Mouse (Mus musculus): ENCODE measurements around the gene Fxyd3. TPM values are rescaled to one million over a fixed set of nuclear protein-coding genes. Genes with fewer than 3 reads are reported as not detected.

The Fxyd3 gene
- polyA plus RNA-seq, 1 experiment: 0.01 TPM

DNA sequence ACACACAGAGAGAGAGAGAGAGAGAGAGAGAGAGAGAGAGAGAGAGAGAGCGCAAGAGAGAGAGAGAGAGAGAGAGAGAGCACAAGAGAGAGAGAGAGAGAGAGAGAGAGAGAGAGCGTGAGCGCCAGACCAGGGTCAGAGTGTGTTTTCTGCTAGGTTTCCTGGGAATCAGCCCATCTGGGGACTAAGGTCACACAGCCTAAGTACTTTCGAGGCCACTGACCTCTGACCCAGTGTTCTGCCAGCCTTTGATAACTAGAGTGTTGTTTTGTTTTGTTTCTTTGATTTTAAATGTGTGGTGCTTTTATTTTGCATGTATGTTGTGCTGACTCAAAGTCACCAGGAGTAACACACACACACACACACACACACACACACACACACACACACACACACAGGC, 20.6 kb downstream of the Fxyd3 start:
- no peaks in the 10 kb centered on the region for H3K36me3 ChIP-seq (ENCODE audit: control insufficient read depth, insufficient read depth)
- no peak overlapping the region for H3K4me3 ChIP-seq
- H3ac ChIP-seq (ENCODE audit: control insufficient read depth, insufficient read length): no peak overlapping the region
- H3K79me2 ChIP-seq (ENCODE audit: control insufficient read depth, insufficient read depth): no peaks in the 10 kb centered on the region
- TF ChIP-seq MYOG (IDR thresholded peaks at IDR 0.05; ENCODE audit: control insufficient read depth in 1 of 3, insufficient read depth in 1 of 3, insufficient read length in 2 of 3, low read depth in 2 of 3) (no peak), SRF (IDR thresholded peaks at IDR 0.05; ENCODE audit: control insufficient read depth, insufficient read length, low read depth) (no peak), POLR2AphosphoS2 (IDR thresholded peaks at IDR 0.05; ENCODE audit: insufficient read length, low read depth) (no peak), USF1 (IDR thresholded peaks at IDR 0.05; ENCODE audit: low read depth) (no peak), POLR2A (IDR thresholded peaks at IDR 0.05; ENCODE audit: insufficient read length, low read depth) (no peak), TCF12 (IDR thresholded peaks at IDR 0.05; ENCODE audit: insufficient read depth, poor library complexity, severe bottlenecking) (no peak), TCF3 (IDR thresholded peaks at IDR 0.05; ENCODE audit: insufficient read length, low read depth) (no peak), CEBPB (IDR thresholded peaks at IDR 0.05; ENCODE audit: insufficient read depth, poor library complexity, severe bottlenecking) (no peak), MYOD1 (IDR thresholded peaks at IDR 0.05; ENCODE audit: control insufficient read depth in 1 of 3, insufficient read length in 2 of 3, low read depth in 2 of 3) (no peak)
- H3K27me3 ChIP-seq (ENCODE audit: control insufficient read depth, insufficient read depth, insufficient read length): peaks cover 9% of the 10 kb centered on the region
- no peak overlapping the region for H3K4me2 ChIP-seq (ENCODE audit: low read depth)

DNA sequence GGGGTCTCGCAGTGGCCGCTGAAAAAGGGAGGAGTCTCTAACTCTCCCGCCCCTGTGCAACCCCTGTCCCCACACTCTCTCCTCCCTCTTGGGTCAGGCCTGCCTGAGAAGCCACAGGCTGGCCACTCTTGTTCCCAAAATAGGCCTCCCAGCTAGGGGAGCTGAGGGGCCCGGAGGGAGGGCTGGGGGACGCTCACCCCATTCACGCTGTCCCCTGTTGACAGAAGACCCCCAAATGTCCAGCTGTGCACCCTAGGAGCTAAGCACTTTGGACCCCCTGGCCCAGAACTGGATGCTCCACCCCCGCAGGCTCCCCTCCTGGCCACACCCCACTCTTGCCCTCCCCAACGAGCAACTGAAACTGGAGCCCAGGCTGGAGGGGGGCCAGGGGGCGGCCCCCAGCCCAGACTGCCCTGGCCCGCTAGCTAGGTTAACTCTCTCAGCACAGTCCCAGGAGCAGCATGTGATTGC, 21.1 kb downstream of the Fxyd3 start:
- H3K27me3 ChIP-seq (ENCODE audit: control insufficient read depth, insufficient read depth, insufficient read length): peaks cover 14% of the 10 kb centered on the region
- no peaks in the 10 kb centered on the region for H3K36me3 ChIP-seq (ENCODE audit: control insufficient read depth, insufficient read depth)
- H3K4me2 ChIP-seq (ENCODE audit: low read depth): no peak overlapping the region
- H3K4me3 ChIP-seq: no peak overlapping the region
- no peaks in the 10 kb centered on the region for H3K79me2 ChIP-seq (ENCODE audit: control insufficient read depth, insufficient read depth)
- H3ac ChIP-seq (ENCODE audit: control insufficient read depth, insufficient read length): no peak overlapping the region
- TF ChIP-seq E2F4 (IDR thresholded peaks at IDR 0.05; ENCODE audit: insufficient read depth) (no peak), MAX (IDR thresholded peaks at IDR 0.05; ENCODE audit: low read depth) (no peak), REST (IDR thresholded peaks at IDR 0.05; ENCODE audit: insufficient read depth, insufficient read length) (no peak), POLR2A (IDR thresholded peaks at IDR 0.05; ENCODE audit: insufficient read length, low read depth) (no peak), USF1 (IDR thresholded peaks at IDR 0.05; ENCODE audit: low read depth) (no peak), MYOD1 (IDR thresholded peaks at IDR 0.05; ENCODE audit: control insufficient read depth in 1 of 3, insufficient read length in 2 of 3, low read depth in 2 of 3) (no peak)

DNA sequence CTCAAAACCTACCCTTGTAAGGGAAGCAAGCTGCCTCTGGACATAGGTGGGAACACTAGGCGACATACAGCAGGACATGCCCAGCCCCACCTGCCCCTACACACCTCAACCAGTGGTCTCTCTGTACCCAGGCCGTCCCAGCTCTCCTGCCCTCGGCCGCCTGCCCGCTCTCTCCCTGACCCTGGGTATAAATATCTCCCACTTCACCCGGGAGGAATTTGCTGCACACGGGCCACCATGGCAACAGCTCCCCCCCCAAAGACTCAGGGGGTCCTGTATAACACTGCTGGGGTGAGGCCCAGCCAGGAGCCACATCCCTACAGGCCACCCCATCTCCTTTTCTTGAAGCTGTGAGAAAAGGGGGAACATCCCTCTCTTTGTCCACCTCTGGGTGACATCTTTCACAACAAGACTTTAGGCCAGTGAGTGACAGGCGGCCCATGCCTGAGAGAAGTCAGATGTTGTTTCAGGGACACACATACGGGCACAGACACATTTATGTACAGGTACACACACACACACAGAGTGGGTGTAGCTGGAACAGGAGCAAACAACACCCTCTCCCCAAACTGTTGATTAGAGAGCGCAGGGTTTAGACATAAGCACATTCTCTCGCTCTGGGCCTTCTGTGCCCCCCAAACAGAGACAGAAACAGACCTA, 21.7 kb downstream of the Fxyd3 start:
- Histone ChIP-seq H3K4me3 (no peak overlapping the region), H3K27me3 (ENCODE audit: control insufficient read depth, insufficient read depth, insufficient read length) (peaks cover 20% of the 10 kb centered on the region)

DNA sequence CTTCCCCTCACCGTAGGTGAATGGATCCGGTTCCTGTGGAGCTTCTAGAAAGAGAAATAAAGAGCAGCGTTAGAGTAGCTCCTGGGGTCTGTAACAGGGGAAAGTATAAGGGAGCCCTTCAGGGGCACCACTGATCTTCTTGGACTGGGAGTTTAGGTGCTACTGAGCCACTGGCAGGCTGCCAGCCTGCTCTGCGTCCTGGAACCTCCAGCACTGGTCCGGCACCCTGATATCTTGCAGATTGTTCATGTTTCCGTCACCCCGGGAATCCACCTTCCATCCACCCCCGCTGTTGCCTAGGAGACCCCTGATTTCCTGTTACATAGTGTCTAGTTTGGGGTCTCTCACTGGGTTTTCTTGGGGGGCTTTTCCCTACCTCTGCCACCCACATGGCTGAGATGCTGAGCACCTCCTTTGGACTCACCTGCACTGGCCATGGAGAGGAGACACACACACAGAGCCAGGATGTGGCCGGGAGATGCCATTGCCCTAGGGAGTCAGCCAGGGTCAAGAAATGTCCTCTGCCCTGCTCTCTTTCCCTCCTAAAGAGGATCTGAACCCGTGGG, 22.5 kb downstream of the Fxyd3 start:
- no peak overlapping the region for H3ac ChIP-seq (ENCODE audit: control insufficient read depth, insufficient read length)
- TF ChIP-seq E2F4 (IDR thresholded peaks at IDR 0.05; ENCODE audit: insufficient read depth) (no peak), MYOG (IDR thresholded peaks at IDR 0.05; ENCODE audit: control insufficient read depth in 1 of 3, insufficient read depth in 1 of 3, insufficient read length in 2 of 3, low read depth in 2 of 3) (no peak), MYOD1 (IDR thresholded peaks at IDR 0.05; ENCODE audit: control insufficient read depth in 1 of 3, insufficient read length in 2 of 3, low read depth in 2 of 3) (no peak), CEBPB (IDR thresholded peaks at IDR 0.05; ENCODE audit: insufficient read depth, poor library complexity, severe bottlenecking) (no peak), TCF12 (IDR thresholded peaks at IDR 0.05; ENCODE audit: insufficient read depth, poor library complexity, severe bottlenecking) (no peak), TCF3 (IDR thresholded peaks at IDR 0.05; ENCODE audit: insufficient read length, low read depth) (no peak), MAX (IDR thresholded peaks at IDR 0.05; ENCODE audit: low read depth) (no peak), POLR2AphosphoS2 (IDR thresholded peaks at IDR 0.05; ENCODE audit: insufficient read length, low read depth) (no peak), USF1 (IDR thresholded peaks at IDR 0.05; ENCODE audit: low read depth) (no peak), POLR2A (IDR thresholded peaks at IDR 0.05; ENCODE audit: insufficient read length, low read depth) (no peak), REST (IDR thresholded peaks at IDR 0.05; ENCODE audit: insufficient read depth, insufficient read length) (no peak), SRF (IDR thresholded peaks at IDR 0.05; ENCODE audit: control insufficient read depth, insufficient read length, low read depth) (no peak)
- no peaks in the 10 kb centered on the region for H3K36me3 ChIP-seq (ENCODE audit: control insufficient read depth, insufficient read depth)
- no peak overlapping the region for H3K4me3 ChIP-seq
- no peak overlapping the region for H3K4me2 ChIP-seq (ENCODE audit: low read depth)
- H3K27me3 ChIP-seq (ENCODE audit: control insufficient read depth, insufficient read depth, insufficient read length): peaks cover 20% of the 10 kb centered on the region
- H3K79me2 ChIP-seq (ENCODE audit: control insufficient read depth, insufficient read depth): no peaks in the 10 kb centered on the region

More for the DNA sequence above, 21.7 kb downstream of the Fxyd3 start:
- Histone ChIP-seq H3ac (ENCODE audit: control insufficient read depth, insufficient read length) (no peak overlapping the region), H3K4me2 (ENCODE audit: low read depth) (no peak overlapping the region), H3K79me2 (ENCODE audit: control insufficient read depth, insufficient read depth) (no peaks in the 10 kb centered on the region), H3K36me3 (ENCODE audit: control insufficient read depth, insufficient read depth) (no peaks in the 10 kb centered on the region)
- TF ChIP-seq REST (IDR thresholded peaks at IDR 0.05; ENCODE audit: insufficient read depth, insufficient read length): no peak
- TF ChIP-seq USF1 (IDR thresholded peaks at IDR 0.05; ENCODE audit: low read depth): no peak
- TF ChIP-seq MYOG (IDR thresholded peaks at IDR 0.05; ENCODE audit: control insufficient read depth in 1 of 3, insufficient read depth in 1 of 3, insufficient read length in 2 of 3, low read depth in 2 of 3): no peak
- no peak for TF ChIP-seq TCF3 (IDR thresholded peaks at IDR 0.05; ENCODE audit: insufficient read length, low read depth)
- TF ChIP-seq SRF (IDR thresholded peaks at IDR 0.05; ENCODE audit: control insufficient read depth, insufficient read length, low read depth): no peak
- TF ChIP-seq MYOD1 (IDR thresholded peaks at IDR 0.05; ENCODE audit: control insufficient read depth in 1 of 3, insufficient read length in 2 of 3, low read depth in 2 of 3): no peak
- TF ChIP-seq POLR2A (IDR thresholded peaks at IDR 0.05; ENCODE audit: insufficient read length, low read depth): no peak
- no peak for TF ChIP-seq CEBPB (IDR thresholded peaks at IDR 0.05; ENCODE audit: insufficient read depth, poor library complexity, severe bottlenecking)
- no peak for TF ChIP-seq E2F4 (IDR thresholded peaks at IDR 0.05; ENCODE audit: insufficient read depth)
- TF ChIP-seq POLR2AphosphoS2 (IDR thresholded peaks at IDR 0.05; ENCODE audit: insufficient read length, low read depth): no peak
- no peak for TF ChIP-seq MAX (IDR thresholded peaks at IDR 0.05; ENCODE audit: low read depth)
- no peak for TF ChIP-seq TCF12 (IDR thresholded peaks at IDR 0.05; ENCODE audit: insufficient read depth, poor library complexity, severe bottlenecking)
